Mouse (Mus musculus): ENCODE measurements around the gene Arhgdig. TPM values are rescaled to one million over a fixed set of nuclear protein-coding genes. Genes with fewer than 3 reads are reported as not detected.

The Arhgdig gene
- polyA plus RNA-seq, 1 experiment from 2014 or later = 4.3 TPM

DNA sequence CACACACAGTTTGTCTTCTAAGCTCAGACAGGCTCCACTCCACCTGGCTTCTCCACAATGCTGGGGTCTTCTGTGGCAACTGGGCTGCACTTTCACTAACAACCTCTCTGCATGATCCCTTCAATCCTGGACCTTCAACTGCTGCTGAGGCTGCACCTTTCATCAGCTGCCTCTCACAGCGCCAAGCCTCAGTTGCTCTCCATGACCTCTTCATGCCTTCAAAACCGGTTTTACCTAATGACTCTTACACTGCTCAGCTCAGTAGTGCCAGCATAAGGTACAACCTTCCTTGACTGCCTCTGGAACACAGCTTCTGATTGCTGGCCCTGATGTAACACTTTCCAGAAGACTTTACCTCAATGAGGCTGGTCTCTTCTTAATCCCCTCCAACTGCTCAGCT lies 13.9 kb upstream of the Arhgdig start:
- Histone ChIP-seq H3K36me3 (ENCODE audit: control insufficient read depth, insufficient read depth, low read length) (no peaks in the 10 kb centered on the region), H3K27ac (ENCODE audit: low read length) (no peak overlapping the region), H3K9me3 (ENCODE audit: control insufficient read depth, low read length) (no peaks in the 10 kb centered on the region), H3K4me3 (ENCODE audit: low read length) (no peak overlapping the region), H3K4me1 (replicated peaks; ENCODE audit: control insufficient read depth, insufficient read depth, low read length) (peaks cover 13% of the 10 kb centered on the region), H3K9ac (ENCODE audit: low read length) (no peak overlapping the region), H3K27me3 (ENCODE audit: control insufficient read depth, insufficient read depth, low read depth, low read length) (no peaks in the 10 kb centered on the region), H3K4me2 (ENCODE audit: low read depth, low read length) (no peak overlapping the region)
- peak; percentile 47; the same call in 1 of the 2 replicates for ATAC-seq (ENCODE audit: low read depth)
- 44% methylated on average over 2 of the region's 2 CpGs for WGBS

DNA sequence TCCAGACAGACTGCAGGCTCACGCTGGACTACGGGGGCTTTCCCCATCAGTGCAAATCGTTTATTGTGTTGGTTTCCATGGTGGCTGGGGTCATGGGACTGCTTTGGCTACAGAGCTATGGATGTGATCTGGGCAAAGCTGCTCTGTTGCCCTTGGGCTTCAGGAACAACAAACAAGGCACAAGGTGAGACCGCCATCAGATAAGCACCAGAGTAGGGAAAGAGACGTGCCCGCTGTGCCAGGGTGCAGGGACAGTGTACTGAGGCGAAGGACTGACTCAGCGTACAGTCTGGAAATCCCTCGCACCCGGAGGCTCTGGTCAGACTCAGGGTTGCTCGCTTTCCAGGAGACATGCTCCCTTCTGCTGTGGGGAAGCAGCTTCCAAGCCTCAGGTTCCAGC lies 5.1 kb upstream of the Arhgdig start:
- Histone ChIP-seq H3K9ac (ENCODE audit: low read length) (no peak overlapping the region), H3K4me1 (replicated peaks; ENCODE audit: control insufficient read depth, insufficient read depth, low read length) (no peaks in the 10 kb centered on the region), H3K36me3 (ENCODE audit: control insufficient read depth, insufficient read depth, low read length) (no peaks in the 10 kb centered on the region), H3K27ac (ENCODE audit: low read length) (no peak overlapping the region), H3K4me3 (ENCODE audit: low read length) (no peak overlapping the region), H3K4me2 (ENCODE audit: low read depth, low read length) (no peak overlapping the region), H3K27me3 (ENCODE audit: control insufficient read depth, insufficient read depth, low read depth, low read length) (no peaks in the 10 kb centered on the region), H3K9me3 (ENCODE audit: control insufficient read depth, low read length) (no peaks in the 10 kb centered on the region)
- WGBS = 77% methylated on average over 11 of the region's 11 CpGs
- ATAC-seq (ENCODE audit: low read depth) = 0 out of 2 replicates have a peak, but pooled peaks have one; percentile 15

DNA sequence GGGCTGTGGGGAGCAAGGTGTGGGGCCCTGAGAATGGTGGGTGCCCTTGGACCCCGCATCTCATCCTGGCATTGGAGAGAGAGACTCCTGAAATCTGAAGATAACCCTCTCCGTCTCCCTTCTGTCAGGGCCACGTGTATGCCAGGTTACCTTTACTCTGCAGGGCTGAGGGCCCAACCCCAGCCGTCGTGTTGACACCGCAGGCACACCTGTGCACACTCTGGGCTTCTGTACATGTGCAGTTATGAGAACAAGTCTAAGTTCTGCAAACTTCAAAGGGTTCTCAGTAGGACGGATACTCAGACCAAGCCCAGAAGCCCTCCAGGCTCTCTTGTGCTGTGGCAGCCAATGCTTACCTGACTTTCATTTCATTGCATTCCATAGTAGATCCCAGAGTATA lies 4.7 kb upstream of the Arhgdig start:
- ATAC-seq (ENCODE audit: low read depth) = 0 out of 2 replicates have a peak, but pooled peaks have one; percentile 31
- H3K27ac ChIP-seq (ENCODE audit: low read length) = no peak overlapping the region
- no peak overlapping the region for H3K9ac ChIP-seq (ENCODE audit: low read length)
- no peak overlapping the region for H3K4me3 ChIP-seq (ENCODE audit: low read length)
- no peaks in the 10 kb centered on the region for H3K27me3 ChIP-seq (ENCODE audit: control insufficient read depth, insufficient read depth, low read depth, low read length)
- 73% methylated on average over 7 of the region's 7 CpGs for WGBS
- H3K36me3 ChIP-seq (ENCODE audit: control insufficient read depth, insufficient read depth, low read length) = no peaks in the 10 kb centered on the region
- H3K4me1 ChIP-seq (replicated peaks; ENCODE audit: control insufficient read depth, insufficient read depth, low read length) = no peaks in the 10 kb centered on the region
- H3K4me2 ChIP-seq (ENCODE audit: low read depth, low read length) = no peak overlapping the region
- H3K9me3 ChIP-seq (ENCODE audit: control insufficient read depth, low read length) = no peaks in the 10 kb centered on the region

DNA sequence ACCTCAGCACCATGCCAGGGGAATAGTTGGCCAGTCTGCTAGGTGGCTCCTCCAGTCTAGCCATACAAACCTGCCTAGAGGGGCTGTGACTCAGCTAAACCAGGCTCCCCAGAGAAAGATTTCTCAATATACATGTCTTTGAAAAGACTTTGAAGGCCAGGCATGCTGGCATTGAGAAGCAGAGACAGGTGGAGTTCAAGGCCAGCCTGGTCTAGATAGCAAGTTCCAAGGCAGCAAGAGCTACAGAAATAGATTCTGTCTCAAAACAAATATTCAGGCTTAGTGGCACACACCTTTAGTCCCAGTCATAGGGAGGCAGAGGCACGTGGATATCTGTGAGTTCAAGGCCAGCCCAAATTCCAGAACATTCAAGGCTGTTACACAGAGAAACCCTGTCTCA lies 1.2 kb downstream of the Arhgdig start:
- Histone ChIP-seq H3K4me3 (ENCODE audit: low read length) (no peak overlapping the region), H3K27ac (ENCODE audit: low read length) (no peak overlapping the region), H3K4me1 (replicated peaks; ENCODE audit: control insufficient read depth, insufficient read depth, low read length) (peaks cover 14% of the 10 kb centered on the region), H3K9me3 (ENCODE audit: control insufficient read depth, low read length) (no peaks in the 10 kb centered on the region), H3K4me2 (ENCODE audit: low read depth, low read length) (no peak overlapping the region), H3K9ac (ENCODE audit: low read length) (no peak overlapping the region), H3K36me3 (ENCODE audit: control insufficient read depth, insufficient read depth, low read length) (no peaks in the 10 kb centered on the region), H3K27me3 (ENCODE audit: control insufficient read depth, insufficient read depth, low read depth, low read length) (peaks cover 23% of the 10 kb centered on the region)
- ATAC-seq (ENCODE audit: low read depth) = no peak
- 43% methylated on average over 1 of the region's 1 CpGs for WGBS

DNA sequence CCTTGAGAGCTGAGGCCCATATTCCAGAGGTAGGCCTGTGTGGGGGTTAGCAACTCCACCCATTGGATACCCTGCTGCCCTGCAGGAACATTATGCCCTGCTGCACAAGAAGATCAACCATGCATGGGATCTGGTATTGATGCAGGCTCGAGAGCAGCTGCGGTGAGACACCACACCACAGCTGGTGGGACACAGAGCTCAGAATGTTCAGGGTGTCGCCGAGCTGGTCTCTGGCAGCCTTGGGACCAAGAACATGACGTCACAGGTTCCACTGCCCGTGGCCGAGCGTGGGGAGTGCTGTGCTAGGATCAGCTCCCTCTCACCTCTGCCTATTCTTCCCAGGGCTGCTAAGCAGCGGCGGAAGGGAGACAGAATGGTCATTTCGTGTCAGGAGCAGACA lies 2.8 kb downstream of the Arhgdig start:
- H3K4me2 ChIP-seq (ENCODE audit: low read depth, low read length) = no peak overlapping the region
- no peak for ATAC-seq (ENCODE audit: low read depth)
- 40% methylated on average over 11 of the region's 11 CpGs for WGBS

DNA sequence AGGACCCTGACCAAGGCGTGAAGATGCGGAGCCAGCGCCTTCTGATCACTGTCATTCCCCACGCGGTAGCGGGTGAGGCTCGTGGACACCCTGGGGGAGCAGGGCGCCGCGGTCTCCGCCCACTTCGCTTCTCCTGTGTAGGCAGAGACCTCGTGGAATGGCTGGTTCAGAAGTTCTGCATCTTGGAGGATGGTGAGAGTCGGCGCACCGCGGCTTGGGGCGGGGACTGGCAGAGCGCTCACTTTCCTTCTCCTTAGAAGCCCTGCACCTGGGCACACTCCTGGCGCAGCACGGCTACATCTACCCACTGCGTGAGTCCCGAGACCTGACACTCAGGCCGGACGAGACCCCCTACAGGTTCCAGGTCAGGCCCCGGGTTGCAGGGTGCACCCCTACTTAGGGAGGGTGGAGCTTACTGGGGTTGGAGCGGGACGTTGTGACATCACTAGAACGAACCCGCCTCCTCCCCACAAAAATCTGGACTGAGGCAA lies 4.2 kb downstream of the Arhgdig start:
- Histone ChIP-seq H3K4me3 (ENCODE audit: low read length) (peak overlapping the region; percentile 56), H3K9me3 (ENCODE audit: control insufficient read depth, low read length) (no peaks in the 10 kb centered on the region), H3K9ac (ENCODE audit: low read length) (peak overlapping the region; percentile 37), H3K4me1 (replicated peaks; ENCODE audit: control insufficient read depth, insufficient read depth, low read length) (peaks cover 19% of the 10 kb centered on the region), H3K27me3 (ENCODE audit: control insufficient read depth, insufficient read depth, low read depth, low read length) (peaks cover 34% of the 10 kb centered on the region), H3K27ac (ENCODE audit: low read length) (no peak overlapping the region), H3K36me3 (ENCODE audit: control insufficient read depth, insufficient read depth, low read length) (no peaks in the 10 kb centered on the region), H3K4me2 (ENCODE audit: low read depth, low read length) (peak overlapping the region; percentile 89)
- peak; percentile 16; the same call in 1 of the 2 replicates for ATAC-seq (ENCODE audit: low read depth)
- under 1% methylated on average over 30 of the region's 30 CpGs for WGBS

More for the DNA sequence above, 2.8 kb downstream of the Arhgdig start:
- Histone ChIP-seq H3K9ac (ENCODE audit: low read length) (no peak overlapping the region), H3K4me3 (ENCODE audit: low read length) (no peak overlapping the region), H3K36me3 (ENCODE audit: control insufficient read depth, insufficient read depth, low read length) (no peaks in the 10 kb centered on the region), H3K27ac (ENCODE audit: low read length) (no peak overlapping the region), H3K4me1 (replicated peaks; ENCODE audit: control insufficient read depth, insufficient read depth, low read length) (peaks cover 19% of the 10 kb centered on the region), H3K27me3 (ENCODE audit: control insufficient read depth, insufficient read depth, low read depth, low read length) (peaks cover 34% of the 10 kb centered on the region), H3K9me3 (ENCODE audit: control insufficient read depth, low read length) (no peaks in the 10 kb centered on the region)

DNA sequence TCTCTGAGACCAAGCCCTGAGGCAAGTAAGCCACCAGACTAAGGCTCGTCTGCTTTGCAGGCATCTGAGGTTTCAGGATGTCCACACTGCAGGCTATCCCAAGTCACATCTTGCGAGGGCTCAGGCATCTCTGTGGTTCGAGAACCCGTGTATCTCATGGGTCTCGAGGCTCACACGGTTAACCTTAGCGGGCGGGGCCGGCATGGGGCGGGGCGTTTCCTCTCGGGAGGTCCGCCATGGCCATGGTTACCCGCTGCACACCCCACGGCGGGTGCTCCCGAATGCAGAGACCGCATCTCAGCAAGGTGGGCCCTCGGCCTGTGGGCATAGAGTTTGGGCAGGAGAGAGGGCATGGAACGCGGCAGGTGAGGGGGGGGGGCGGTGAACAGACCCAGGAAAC lies 4.8 kb downstream of the Arhgdig start, which contains the start of gene Rgs11:
Rgs11 (plus strand) TSS at position 215 of the 400 bp plus-strand sequence.
- Histone ChIP-seq H3K36me3 (ENCODE audit: control insufficient read depth, insufficient read depth, low read length) (no peaks in the 10 kb centered on the region), H3K4me3 (ENCODE audit: low read length) (peak within 1 kb of the TSS; percentile 56), H3K4me1 (replicated peaks; ENCODE audit: control insufficient read depth, insufficient read depth, low read length) (peaks cover 19% of the 10 kb centered on the region), H3K9ac (ENCODE audit: low read length) (peak within 1 kb of the TSS; percentile 37), H3K9me3 (ENCODE audit: control insufficient read depth, low read length) (no peaks in the 10 kb centered on the region), H3K27ac (ENCODE audit: low read length) (no peak within 1 kb of the TSS), H3K27me3 (ENCODE audit: control insufficient read depth, insufficient read depth, low read depth, low read length) (peaks cover 34% of the 10 kb centered on the region), H3K4me2 (ENCODE audit: low read depth, low read length) (peak within 1 kb of the TSS; percentile 89)
- WGBS = under 1% methylated on average over 19 of the region's 22 CpGs
- ATAC-seq (ENCODE audit: low read depth) = peak; percentile 32; the same call in 1 of the 2 replicates

DNA sequence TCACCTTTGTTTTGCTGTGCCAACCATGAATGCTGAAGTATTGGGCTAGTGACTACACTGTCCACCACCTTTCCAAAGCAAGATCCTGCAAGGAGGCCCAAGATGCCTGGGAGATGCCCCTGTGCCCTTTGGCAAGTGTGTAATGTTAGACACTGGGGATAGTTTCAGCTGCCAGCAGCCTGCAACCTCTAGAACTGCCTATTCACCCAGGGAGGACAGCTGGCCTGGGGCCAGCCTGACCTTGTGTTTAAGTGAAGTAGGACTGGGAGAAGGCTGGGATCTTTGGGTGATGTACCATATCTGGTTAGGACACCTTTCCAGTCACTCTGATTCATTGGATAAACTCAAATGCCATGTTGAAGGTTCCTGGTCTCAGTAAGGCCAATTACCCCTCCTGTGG lies 5.6 kb downstream of the Arhgdig start:
- no peak for ATAC-seq (ENCODE audit: low read depth)
- peaks cover under 1% of the 10 kb centered on the region; the same call in 1 of the 2 replicates for H3K36me3 ChIP-seq (ENCODE audit: control insufficient read depth, insufficient read depth, low read length)
- peaks cover 34% of the 10 kb centered on the region for H3K27me3 ChIP-seq (ENCODE audit: control insufficient read depth, insufficient read depth, low read depth, low read length)
- H3K9ac ChIP-seq (ENCODE audit: low read length) = no peak overlapping the region
- H3K4me3 ChIP-seq (ENCODE audit: low read length) = no peak overlapping the region
- no peak overlapping the region for H3K4me2 ChIP-seq (ENCODE audit: low read depth, low read length)
- peaks cover 19% of the 10 kb centered on the region for H3K4me1 ChIP-seq (replicated peaks; ENCODE audit: control insufficient read depth, insufficient read depth, low read length)
- H3K27ac ChIP-seq (ENCODE audit: low read length) = no peak overlapping the region
- no peaks in the 10 kb centered on the region for H3K9me3 ChIP-seq (ENCODE audit: control insufficient read depth, low read length)

DNA sequence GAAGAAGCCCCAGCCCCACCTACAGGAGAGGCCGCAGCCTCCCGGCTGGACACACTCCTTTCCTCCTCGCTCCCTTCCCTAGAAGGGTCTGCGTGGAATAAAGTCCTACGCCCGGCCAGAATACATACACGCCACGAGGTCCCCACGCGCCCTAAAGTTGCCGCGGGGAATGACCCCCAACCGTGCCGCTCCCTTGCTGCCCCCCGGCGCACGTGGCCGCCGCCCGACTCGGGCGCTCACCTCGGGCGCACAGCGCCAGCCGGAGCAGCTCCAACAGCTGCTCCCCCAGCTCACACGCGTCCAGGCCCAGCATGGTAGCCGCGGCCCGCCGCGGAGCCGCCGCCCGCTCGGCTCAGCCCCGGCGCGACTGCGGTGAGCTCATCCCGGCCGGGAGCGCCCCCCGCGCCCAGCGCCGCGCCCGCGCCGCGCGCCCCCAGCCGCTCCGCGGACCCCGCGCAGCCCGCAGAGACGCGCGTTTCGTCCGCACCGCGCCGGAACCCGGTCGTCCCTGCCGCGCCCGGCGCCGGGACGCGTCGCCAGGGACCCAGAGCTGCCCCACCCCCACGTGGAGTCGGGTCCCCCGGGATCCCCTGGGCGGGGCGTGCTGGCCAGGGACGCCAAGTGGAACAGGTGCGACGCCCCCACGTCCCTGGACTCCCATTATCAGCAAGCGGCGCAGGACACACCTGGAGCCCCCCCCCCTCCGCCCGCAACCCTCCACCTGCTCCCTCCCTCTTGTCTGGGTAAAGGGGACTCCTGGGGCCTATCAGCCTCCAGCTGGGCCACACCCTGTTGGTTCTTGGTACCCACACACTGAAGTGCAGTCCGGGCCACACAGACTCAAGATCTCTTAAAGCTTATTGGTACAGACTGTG lies 6.5 kb downstream of the Arhgdig start:
- H3K27ac ChIP-seq (ENCODE audit: low read length) = no peak overlapping the region
- H3K4me1 ChIP-seq (replicated peaks; ENCODE audit: control insufficient read depth, insufficient read depth, low read length) = peaks cover 19% of the 10 kb centered on the region
- peak; percentile 54 for ATAC-seq (ENCODE audit: low read depth)
- peak overlapping the region; percentile 95 for H3K4me2 ChIP-seq (ENCODE audit: low read depth, low read length)
- peak overlapping the region; percentile 71 for H3K9ac ChIP-seq (ENCODE audit: low read length)
- WGBS = under 1% methylated on average over 62 of the region's 92 CpGs
- H3K27me3 ChIP-seq (ENCODE audit: control insufficient read depth, insufficient read depth, low read depth, low read length) = peaks cover 34% of the 10 kb centered on the region
- peaks cover 7% of the 10 kb centered on the region for H3K36me3 ChIP-seq (ENCODE audit: control insufficient read depth, insufficient read depth, low read length)
- peak overlapping the region; percentile 57 for H3K4me3 ChIP-seq (ENCODE audit: low read length)
- H3K9me3 ChIP-seq (ENCODE audit: control insufficient read depth, low read length) = no peaks in the 10 kb centered on the region
